Mouse (Mus musculus): Measurements from ENCODE around the gene Cep41. TPM values are rescaled to one million over a fixed set of nuclear protein-coding genes. Genes with fewer than 3 reads are reported as not detected.

Gene Cep41
- polyA plus RNA-seq, 1 experiment, result 4.6 TPM

GRCm38 (mm10) chr6:30697464-30697863, 3.9 kb upstream of the Cep41 start:
- TF ChIP-seq CTCF (IDR thresholded peaks at IDR 0.05; ENCODE audit: insufficient read depth, low read length), result no peak
- no peak for TF ChIP-seq POLR2A (IDR thresholded peaks at IDR 0.05; ENCODE audit: borderline replicate concordance, extremely low read depth, low read depth, low read length)
- WGBS, result 50% methylated on average over 5 of the region's 5 CpGs

DNA sequence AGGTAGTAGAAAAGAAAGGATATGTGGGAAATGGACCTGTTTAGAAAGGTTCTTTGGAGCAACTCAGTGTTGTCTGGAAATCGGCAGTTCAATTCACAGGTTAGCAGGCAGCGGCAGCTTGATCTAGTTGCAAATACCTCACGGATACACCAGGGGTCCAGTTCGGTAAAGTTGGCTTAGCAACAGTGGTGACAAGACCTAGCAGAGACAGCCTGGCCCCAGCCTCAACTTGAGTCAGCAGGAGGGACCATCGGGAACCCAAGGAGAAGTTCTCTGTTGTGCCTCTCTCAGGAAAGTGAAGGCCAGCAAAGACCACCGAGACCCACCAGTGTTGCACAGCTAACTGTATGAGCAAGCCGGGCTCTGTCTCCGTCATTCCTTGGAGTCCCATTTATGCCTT, 1.6 kb upstream of the Cep41 start:
- TF ChIP-seq POLR2A (IDR thresholded peaks at IDR 0.05; ENCODE audit: borderline replicate concordance, extremely low read depth, low read depth, low read length) (no peak), CTCF (IDR thresholded peaks at IDR 0.05; ENCODE audit: insufficient read depth, low read length) (no peak)
- Histone ChIP-seq H3K4me3 (replicated peaks; ENCODE audit: extremely low read depth, low read depth, low read length) (no peak overlapping the region), H3K4me1 (ENCODE audit: control insufficient read depth, insufficient read depth, low read length) (peaks cover 4% of the 10 kb centered on the region; the same call in 1 of the 2 replicates)
- 90% methylated on average over 8 of the region's 8 CpGs for WGBS
- no peak for DNase-seq

More at GRCm38 (mm10) chr6:30697464-30697863, 3.9 kb upstream of the Cep41 start:
- Histone ChIP-seq H3K4me1 (ENCODE audit: control insufficient read depth, insufficient read depth, low read length) (peaks cover 4% of the 10 kb centered on the region; the same call in 1 of the 2 replicates), H3K4me3 (replicated peaks; ENCODE audit: extremely low read depth, low read depth, low read length) (no peak overlapping the region)
- no peak for DNase-seq

- WGBS, result 52% methylated on average over 6 of the region's 6 CpGs
- no peak for DNase-seq
- peaks cover 4% of the 10 kb centered on the region; the same call in 1 of the 2 replicates for H3K4me1 ChIP-seq (ENCODE audit: control insufficient read depth, insufficient read depth, low read length)
- TF ChIP-seq POLR2A (IDR thresholded peaks at IDR 0.05; ENCODE audit: borderline replicate concordance, extremely low read depth, low read depth, low read length) (no peak), CTCF (IDR thresholded peaks at IDR 0.05; ENCODE audit: insufficient read depth, low read length) (no peak)
- no peak overlapping the region for H3K4me3 ChIP-seq (replicated peaks; ENCODE audit: extremely low read depth, low read depth, low read length)
Measured at GRCm38 (mm10) chr6:30694209-30694608, 660 bp upstream of the Cep41 start.

GRCm38 (mm10) chr6:30692826-30693225, 723 bp downstream of the Cep41 start:
- TF ChIP-seq POLR2A (IDR thresholded peaks at IDR 0.05; ENCODE audit: borderline replicate concordance, extremely low read depth, low read depth, low read length), result no peak
- no peak for TF ChIP-seq CTCF (IDR thresholded peaks at IDR 0.05; ENCODE audit: insufficient read depth, low read length)
- no peak for DNase-seq

GRCm38 (mm10) chr6:30687198-30687597, 6.4 kb downstream of the Cep41 start:
- TF ChIP-seq CTCF (IDR thresholded peaks at IDR 0.05; ENCODE audit: insufficient read depth, low read length) (no peak), POLR2A (IDR thresholded peaks at IDR 0.05; ENCODE audit: borderline replicate concordance, extremely low read depth, low read depth, low read length) (no peak)
- DNase-seq, result no peak
- WGBS, result 89% methylated on average over 7 of the region's 7 CpGs
- Histone ChIP-seq H3K4me1 (ENCODE audit: control insufficient read depth, insufficient read depth, low read length) (no peaks in the 10 kb centered on the region), H3K4me3 (replicated peaks; ENCODE audit: extremely low read depth, low read depth, low read length) (no peak overlapping the region)

More at GRCm38 (mm10) chr6:30692826-30693225, 723 bp downstream of the Cep41 start:
- Histone ChIP-seq H3K4me1 (ENCODE audit: control insufficient read depth, insufficient read depth, low read length) (peaks cover 4% of the 10 kb centered on the region; the same call in 1 of the 2 replicates), H3K4me3 (replicated peaks; ENCODE audit: extremely low read depth, low read depth, low read length) (peak overlapping the region; percentile 100)
- 67% methylated on average over 5 of the region's 5 CpGs for WGBS

DNA sequence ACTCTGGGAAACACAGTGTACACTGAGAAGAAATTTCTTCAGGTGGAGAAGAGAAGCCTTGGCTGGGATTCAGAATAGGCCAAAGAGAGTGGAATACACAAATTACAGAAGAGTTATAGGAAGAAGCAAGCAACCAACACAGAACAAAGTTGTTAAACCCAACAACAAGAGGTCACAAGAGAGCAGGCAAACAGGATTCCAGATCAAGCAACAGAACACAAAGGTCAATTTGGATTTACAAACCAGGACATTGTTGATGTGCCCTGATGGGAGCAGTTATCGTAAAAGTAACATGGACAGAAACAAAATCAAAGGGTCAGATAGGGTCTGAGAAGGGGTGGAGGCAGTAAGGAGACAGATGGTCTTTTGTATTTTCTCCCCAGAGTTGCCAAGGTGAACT, 9.0 kb downstream of the Cep41 start:
- 94% methylated on average over 1 of the region's 1 CpGs for WGBS
- DNase-seq, result no peak
- TF ChIP-seq POLR2A (IDR thresholded peaks at IDR 0.05; ENCODE audit: borderline replicate concordance, extremely low read depth, low read depth, low read length) (no peak), CTCF (IDR thresholded peaks at IDR 0.05; ENCODE audit: insufficient read depth, low read length) (no peak)
- Histone ChIP-seq H3K4me3 (replicated peaks; ENCODE audit: extremely low read depth, low read depth, low read length) (no peak overlapping the region), H3K4me1 (ENCODE audit: control insufficient read depth, insufficient read depth, low read length) (no peaks in the 10 kb centered on the region)

GRCm38 (mm10) chr6:30681935-30682900, 11.3 kb downstream of the Cep41 start:
- Histone ChIP-seq H3K4me3 (replicated peaks; ENCODE audit: extremely low read depth, low read depth, low read length) (no peak overlapping the region), H3K4me1 (ENCODE audit: control insufficient read depth, insufficient read depth, low read length) (no peaks in the 10 kb centered on the region; the same call in 1 of the 2 replicates)
- WGBS, result 60% methylated on average over 13 of the region's 13 CpGs
- DNase-seq, result no peak
- TF ChIP-seq CTCF (IDR thresholded peaks at IDR 0.05; ENCODE audit: insufficient read depth, low read length), result no peak
- TF ChIP-seq POLR2A (IDR thresholded peaks at IDR 0.05; ENCODE audit: borderline replicate concordance, extremely low read depth, low read depth, low read length), result no peak

- Histone ChIP-seq H3K4me1 (ENCODE audit: control insufficient read depth, insufficient read depth, low read length) (peaks cover 2% of the 10 kb centered on the region), H3K4me3 (replicated peaks; ENCODE audit: extremely low read depth, low read depth, low read length) (no peak overlapping the region)
- TF ChIP-seq CTCF (IDR thresholded peaks at IDR 0.05; ENCODE audit: insufficient read depth, low read length) (no peak), POLR2A (IDR thresholded peaks at IDR 0.05; ENCODE audit: borderline replicate concordance, extremely low read depth, low read depth, low read length) (no peak)
- DNase-seq, result no peak
- 75% methylated on average over 7 of the region's 7 CpGs for WGBS
Measured at GRCm38 (mm10) chr6:30680442-30680841, 13.1 kb downstream of the Cep41 start.

DNA sequence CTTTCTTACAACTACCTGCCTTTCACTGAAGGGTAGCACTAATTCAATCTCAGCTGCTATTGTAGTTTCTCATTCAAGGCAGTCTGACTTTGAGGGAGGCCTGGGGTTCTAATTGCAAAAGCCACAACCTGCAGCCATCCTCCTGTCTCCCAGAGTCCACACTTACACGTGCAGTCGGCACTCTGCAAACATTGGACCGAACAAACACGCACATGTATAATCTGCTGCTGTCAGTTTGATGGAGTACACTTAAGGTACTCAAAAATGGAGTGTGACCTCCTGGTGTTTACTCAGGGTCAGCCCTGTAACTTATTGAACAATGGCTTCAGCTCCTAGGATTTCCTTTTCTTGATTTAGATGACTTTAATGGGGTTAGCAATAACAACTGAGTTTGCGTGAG, 14.0 kb downstream of the Cep41 start:
- peaks cover 8% of the 10 kb centered on the region for H3K4me1 ChIP-seq (ENCODE audit: control insufficient read depth, insufficient read depth, low read length)
- no peak for TF ChIP-seq CTCF (IDR thresholded peaks at IDR 0.05; ENCODE audit: insufficient read depth, low read length)
- no peak for TF ChIP-seq POLR2A (IDR thresholded peaks at IDR 0.05; ENCODE audit: borderline replicate concordance, extremely low read depth, low read depth, low read length)
- WGBS, result 37% methylated on average over 5 of the region's 5 CpGs
- no peak overlapping the region for H3K4me3 ChIP-seq (replicated peaks; ENCODE audit: extremely low read depth, low read depth, low read length)
- no peak for DNase-seq

Measured in lung, adult 2 months (tissue).